Mouse (Mus musculus): ENCODE measurements around the gene Osbpl3.
A peak's percentile ranks its signal among the peaks of the same experiment; 100 is the strongest.

Osbpl3 gene

GRCm38 (mm10) chr6:50455829-50456469 is at the start of gene Osbpl3:
TSS of gene Osbpl3 (minus strand) at chr6:50456201.
- peak; percentile 74 to 85 for DNase-seq (ENCODE audit: low spot score in 2 of 2)

GRCm38 (mm10) chr6:50505531-50505930 is 49.5 kb upstream of the Osbpl3 start:
- DNase-seq (ENCODE audit: low spot score in 2 of 2) = no peak

- no peak for DNase-seq (ENCODE audit: low spot score in 2 of 2)
Observed at GRCm38 (mm10) chr6:50504711-50505110, 48.7 kb upstream of the Osbpl3 start.

GRCm38 (mm10) chr6:50503779-50504178 is 47.8 kb upstream of the Osbpl3 start:
- no peak for DNase-seq (ENCODE audit: low spot score in 2 of 2)

GRCm38 (mm10) chr6:50503031-50503430 is 47.0 kb upstream of the Osbpl3 start:
- DNase-seq (ENCODE audit: low spot score in 2 of 2) = no peak

- DNase-seq (ENCODE audit: low spot score in 2 of 2) = no peak
Observed at GRCm38 (mm10) chr6:50498346-50498745, 42.3 kb upstream of the Osbpl3 start.

- peak; percentile 16 to 21 for DNase-seq (ENCODE audit: low spot score in 2 of 2)
Observed at GRCm38 (mm10) chr6:50490519-50490918, 34.5 kb upstream of the Osbpl3 start.

GRCm38 (mm10) chr6:50489380-50489779 is 33.4 kb upstream of the Osbpl3 start:
- DNase-seq (ENCODE audit: low spot score in 2 of 2) = no peak

GRCm38 (mm10) chr6:50486035-50486902 is 30.3 kb upstream of the Osbpl3 start:
- DNase-seq (ENCODE audit: low spot score in 2 of 2) = no peak

- no peak for DNase-seq (ENCODE audit: low spot score in 2 of 2)
Observed at GRCm38 (mm10) chr6:50483426-50483825, 27.4 kb upstream of the Osbpl3 start.

- DNase-seq (ENCODE audit: low spot score in 2 of 2) = no peak
Observed at GRCm38 (mm10) chr6:50481460-50481859, 25.5 kb upstream of the Osbpl3 start.

- no peak for DNase-seq (ENCODE audit: low spot score in 2 of 2)
Observed at GRCm38 (mm10) chr6:50466451-50466850, 10.4 kb upstream of the Osbpl3 start.

- DNase-seq (ENCODE audit: low spot score in 2 of 2) = no peak
Observed at GRCm38 (mm10) chr6:50464690-50465485, 8.9 kb upstream of the Osbpl3 start.

GRCm38 (mm10) chr6:50462026-50462425 is 6.0 kb upstream of the Osbpl3 start:
- DNase-seq (ENCODE audit: low spot score in 2 of 2) = no peak

- no peak for DNase-seq (ENCODE audit: low spot score in 2 of 2)
Observed at GRCm38 (mm10) chr6:50461585-50461984, 5.6 kb upstream of the Osbpl3 start.

- DNase-seq (ENCODE audit: low spot score in 2 of 2) = no peak
Observed at GRCm38 (mm10) chr6:50460646-50461045, 4.6 kb upstream of the Osbpl3 start.

- DNase-seq (ENCODE audit: low spot score in 2 of 2) = no peak
Observed at GRCm38 (mm10) chr6:50460246-50460645, 4.2 kb upstream of the Osbpl3 start.

- no peak for DNase-seq (ENCODE audit: low spot score in 2 of 2)
Observed at GRCm38 (mm10) chr6:50459271-50459670, 3.3 kb upstream of the Osbpl3 start.

GRCm38 (mm10) chr6:50457551-50458348 is 1.7 kb upstream of the Osbpl3 start:
- no peak for DNase-seq (ENCODE audit: low spot score in 2 of 2)

GRCm38 (mm10) chr6:50456706-50457105 is 705 bp upstream of the Osbpl3 start:
- no peak for DNase-seq (ENCODE audit: low spot score in 2 of 2)

GRCm38 (mm10) chr6:50455102-50455828 is 736 bp downstream of the Osbpl3 start:
- DNase-seq (ENCODE audit: low spot score in 2 of 2) = peak in 1 of 2 experiments; percentile 30
